Mouse (Mus musculus) liver, embryonic 14.5 days (tissue): ENCODE data around the gene Xylb. TPM values are rescaled to one million over a fixed set of nuclear protein-coding genes. Genes with fewer than 3 reads are reported as not detected.
A peak's percentile ranks its signal among the peaks of the same experiment; 100 is the strongest.

ENCODE experiments used
- ATAC-seq: fragments of 200-750 bp; cut with Nextera tagmentation; 2 replicates; pipeline ENCODE4 v1.8.0; 2017; ENCODE audit warnings: moderate number of reproducible peaks, mild to moderate bottlenecking, moderate library complexity; ENCODE audit not compliant: insufficient read depth
- DNase-seq, 3 experiments: peaks; one replicate each; pipeline ENCODE4 v3.0.0-alpha.2; 2012 to 2013; ENCODE audit warnings: low read depth in 3 of 3, low spot score in 3 of 3
- H3K27ac ChIP-seq: fragments of 300-500 bp; sonication (generic); 2 replicates; pipeline ENCODE4 v1.5.1; 2014; ENCODE audit warnings: moderate library complexity, mild to moderate bottlenecking, control low read depth, inconsistent platforms
- H3K27me3 ChIP-seq: fragments of 300-500 bp; sonication (generic); 2 replicates; pipeline ENCODE4 v1.6.1; 2014; ENCODE audit warnings: mild to moderate bottlenecking, low read length, moderate library complexity; ENCODE audit not compliant: control insufficient read depth, insufficient read depth
- H3K36me3 ChIP-seq: fragments of 300-500 bp; sonication (generic); replicated peaks from 2 replicates; pipeline ENCODE4 v1.6.1; 2014; ENCODE audit warnings: low read depth; ENCODE audit not compliant: control insufficient read depth, insufficient read depth
- H3K4me1 ChIP-seq, 2 experiments: fragments of 200-500 bp in 1 of 2; fragments of 300-500 bp in 1 of 2; sonication (generic) in 1 of 2; replicated peaks; 2 replicates each; pipeline ENCODE4 v1.6.1; 2012 to 2014; ENCODE audit warnings: antibody characterized with exemption in 1 of 2, inconsistent platforms in 1 of 2, low read length in 1 of 2; ENCODE audit not compliant: control insufficient read depth in 2 of 2, insufficient read depth in 2 of 2
- H3K4me2 ChIP-seq: fragments of 300-500 bp; sonication (generic); 2 replicates; pipeline ENCODE4 v1.6.1; 2014; ENCODE audit warnings: low read depth, mild to moderate bottlenecking, control low read depth, moderate library complexity
- H3K4me3 ChIP-seq, 2 experiments: fragments of 200-500 bp in 1 of 2; fragments of 300-500 bp in 1 of 2; sonication (generic) in 1 of 2; 2 replicates each; pipeline ENCODE4 v1.5.1; 2012 to 2014; ENCODE audit warnings: low read depth in 2 of 2, low read length in 2 of 2, mild to moderate bottlenecking in 2 of 2, control low read depth in 1 of 2, inconsistent platforms in 1 of 2, moderate library complexity in 1 of 2; ENCODE audit not compliant: insufficient read depth in 1 of 2
- H3K9ac ChIP-seq: fragments of 300-500 bp; sonication (generic); replicated peaks from 2 replicates; pipeline ENCODE4 v1.6.1; 2014; ENCODE audit warnings: mild to moderate bottlenecking, control low read depth, moderate library complexity
- H3K9me3 ChIP-seq: fragments of 300-500 bp; sonication (generic); 2 replicates; pipeline ENCODE4 v1.6.1; 2016; ENCODE audit warnings: low read length, mixed read lengths; ENCODE audit not compliant: control insufficient read depth
- CTCF ChIP-seq: IDR thresholded peaks from 2 replicates; pipeline ENCODE4 v1.5.1; 2016; ENCODE audit warnings: antibody characterized with exemption, low read depth, control low read depth
- EP300 ChIP-seq: IDR thresholded peaks from 2 replicates; pipeline ENCODE4 v1.6.1; 2016; ENCODE audit warnings: antibody characterized with exemption, low read depth
- WGBS: fragments of 180-500 bp; shearing (Covaris S2); extraction: QIAGEN DNeasy Blood & Tissue Kit; methylation state at CpG from one replicate; pipeline ENCODE4 v1.1.7; 2014; ENCODE audit not compliant: insufficient replicate concordance; 5-methylcytosine and 5-hydroxymethylcytosine counted together
- polyA plus RNA-seq, 2 experiments: library from polyadenylated mRNA; depleted of rRNA in 1 of 2; stranded (reverse) in 1 of 2; unstranded in 1 of 2; fragments of >200 nt; fragmentation: Nextera tagmentation in 1 of 2; extraction: Ambion mirVana in 1 of 2; gene quantifications; 2 replicates each; pipeline versions ENCODE4 v1.2.1 to v1.2.3; 2012 to 2014

Xylb gene
- polyA plus RNA-seq, 2 experiments, result 2.4 to 4.8 TPM

DNA sequence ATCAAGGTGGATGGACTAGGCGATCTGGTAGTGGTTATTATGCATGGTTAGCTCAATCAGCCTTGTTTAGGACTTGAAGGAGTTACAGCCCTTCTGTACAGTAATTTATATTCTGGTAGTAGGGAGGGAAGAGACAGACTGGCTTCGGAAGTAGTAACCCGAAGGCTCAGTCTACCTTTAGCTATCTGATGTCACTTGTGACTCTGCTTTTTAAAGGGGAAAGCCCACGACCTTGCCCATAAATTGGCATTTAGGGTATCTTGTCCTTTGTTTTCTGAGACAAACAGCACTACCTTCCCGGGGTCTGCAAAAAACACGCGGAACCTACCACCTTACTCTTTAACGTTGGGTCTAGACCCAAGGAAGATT is 17.0 kb upstream of the Xylb start:
- peak overlapping the region; percentile 81 to 94 for H3K4me3 ChIP-seq
- peak overlapping the region; percentile 99 for H3K4me2 ChIP-seq
- H3K9ac ChIP-seq, result peak overlapping the region; percentile 92
- H3K4me1 ChIP-seq, result peaks cover 11 to 23% of the 10 kb centered on the region in 2 experiments
- no peak for DNase-seq
- TF ChIP-seq EP300 (no peak), CTCF (no peak)
- no peaks in the 10 kb centered on the region for H3K36me3 ChIP-seq
- ATAC-seq, result no peak
- no peaks in the 10 kb centered on the region for H3K9me3 ChIP-seq
- no peaks in the 10 kb centered on the region for H3K27me3 ChIP-seq
- under 1% methylated on average over 8 of the region's 8 CpGs for WGBS
- peak overlapping the region; percentile 92 for H3K27ac ChIP-seq

GRCm38 (mm10) chr9:119340909-119341816 is 16.0 kb upstream of the Xylb start, which contains the start of gene Myd88:
Myd88 (minus strand) TSS chr9:119341411.
- H3K36me3 ChIP-seq, result no peaks in the 10 kb centered on the region
- H3K4me3 ChIP-seq, result peak within 1 kb of the TSS; percentile 81 to 94
- under 1% methylated on average over 68 of the region's 68 CpGs for WGBS
- peak within 1 kb of the TSS; percentile 92 for H3K27ac ChIP-seq
- H3K4me2 ChIP-seq, result peak within 1 kb of the TSS; percentile 99
- H3K9ac ChIP-seq, result peak within 1 kb of the TSS; percentile 92
- no peak for TF ChIP-seq CTCF
- no peak for TF ChIP-seq EP300
- H3K9me3 ChIP-seq, result no peaks in the 10 kb centered on the region
- peak; percentile 84 to 89 (median 86) for DNase-seq
- ATAC-seq, result peak; percentile 95
- no peaks in the 10 kb centered on the region for H3K27me3 ChIP-seq
- H3K4me1 ChIP-seq, result peaks cover 11 to 23% of the 10 kb centered on the region in 2 experiments

DNA sequence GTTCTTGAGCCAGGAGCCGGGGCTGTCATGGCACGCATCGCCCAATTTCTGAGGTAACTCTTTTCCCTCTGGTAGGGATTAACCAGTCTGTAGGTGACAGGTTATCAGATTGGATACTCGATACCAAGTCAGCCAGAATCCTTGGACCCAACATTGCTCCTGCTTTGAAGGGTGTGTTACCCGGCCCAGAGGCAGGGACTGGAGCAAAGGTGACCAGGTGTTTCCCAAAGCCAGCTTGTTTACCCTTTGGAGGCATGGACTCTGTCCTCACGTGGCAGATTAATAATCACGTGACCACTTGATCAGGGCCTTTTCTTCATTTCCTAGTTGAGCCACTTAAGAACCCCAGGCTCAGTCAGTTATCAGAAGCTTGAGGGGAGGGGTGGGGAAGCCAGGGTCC is 14.5 kb upstream of the Xylb start:
- DNase-seq (no peak), ATAC-seq (no peak)
- H3K27ac ChIP-seq, result no peak overlapping the region
- H3K9ac ChIP-seq, result no peak overlapping the region
- H3K27me3 ChIP-seq, result no peaks in the 10 kb centered on the region
- WGBS, result 74% methylated on average over 7 of the region's 7 CpGs
- H3K4me2 ChIP-seq, result no peak overlapping the region; the same call in 1 of the 2 replicates
- H3K36me3 ChIP-seq, result no peaks in the 10 kb centered on the region
- TF ChIP-seq CTCF (no peak), EP300 (no peak)
- H3K4me1 ChIP-seq, result peaks cover 11 to 23% of the 10 kb centered on the region in 2 experiments
- no peak overlapping the region for H3K4me3 ChIP-seq
- no peaks in the 10 kb centered on the region for H3K9me3 ChIP-seq

DNA sequence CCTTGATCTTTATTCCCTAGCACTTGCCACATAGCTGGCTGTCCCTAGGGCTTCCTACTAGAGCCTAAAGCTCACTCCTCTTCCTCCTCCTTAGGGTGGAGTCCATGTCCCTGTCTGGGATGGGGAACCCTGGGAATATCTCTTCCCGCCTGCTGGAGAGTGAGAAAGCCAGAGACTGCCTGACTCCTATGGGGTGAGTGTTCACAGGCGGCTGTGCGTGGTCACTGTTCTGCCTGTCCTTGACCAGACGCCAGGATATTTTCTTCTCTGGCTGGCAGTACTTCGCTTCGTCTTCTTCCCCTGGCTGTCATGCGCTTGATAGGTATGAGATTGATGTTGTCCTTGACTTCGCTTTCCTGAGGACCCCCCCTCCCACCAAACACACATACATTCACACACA is 10.8 kb upstream of the Xylb start:
- Histone ChIP-seq H3K27ac (no peak overlapping the region), H3K27me3 (no peaks in the 10 kb centered on the region), H3K4me2 (no peak overlapping the region), H3K9me3 (no peaks in the 10 kb centered on the region), H3K9ac (no peak overlapping the region), H3K4me3 (no peak overlapping the region), H3K36me3 (no peaks in the 10 kb centered on the region), H3K4me1 (peaks cover 0 to 11% of the 10 kb centered on the region in 2 experiments; a peak in 2 of 4 replicates)
- WGBS, result 88% methylated on average over 8 of the region's 8 CpGs
- ATAC-seq, result no peak
- DNase-seq, result no peak
- no peak for TF ChIP-seq CTCF
- no peak for TF ChIP-seq EP300

GRCm38 (mm10) chr9:119350531-119350930 is 6.7 kb upstream of the Xylb start:
- Histone ChIP-seq H3K27ac (no peak overlapping the region), H3K27me3 (no peaks in the 10 kb centered on the region), H3K9me3 (no peaks in the 10 kb centered on the region), H3K4me1 (no peaks in the 10 kb centered on the region), H3K4me2 (no peak overlapping the region), H3K36me3 (no peaks in the 10 kb centered on the region), H3K4me3 (no peak overlapping the region), H3K9ac (no peak overlapping the region)
- 74% methylated on average over 3 of the region's 3 CpGs for WGBS
- no peak for TF ChIP-seq EP300
- no peak for TF ChIP-seq CTCF
- no peak for ATAC-seq
- no peak for DNase-seq
